Mouse (Mus musculus) right cerebral cortex, adult 2 months (tissue): ENCODE results near the gene Smoc1.

Source experiments
- DNase-seq, 2 experiments: peaks; one replicate each; pipeline ENCODE4 v3.0.0; 2021 to 2022; ENCODE audit warnings: low spot score in 2 of 2

Smoc1 gene

DNA sequence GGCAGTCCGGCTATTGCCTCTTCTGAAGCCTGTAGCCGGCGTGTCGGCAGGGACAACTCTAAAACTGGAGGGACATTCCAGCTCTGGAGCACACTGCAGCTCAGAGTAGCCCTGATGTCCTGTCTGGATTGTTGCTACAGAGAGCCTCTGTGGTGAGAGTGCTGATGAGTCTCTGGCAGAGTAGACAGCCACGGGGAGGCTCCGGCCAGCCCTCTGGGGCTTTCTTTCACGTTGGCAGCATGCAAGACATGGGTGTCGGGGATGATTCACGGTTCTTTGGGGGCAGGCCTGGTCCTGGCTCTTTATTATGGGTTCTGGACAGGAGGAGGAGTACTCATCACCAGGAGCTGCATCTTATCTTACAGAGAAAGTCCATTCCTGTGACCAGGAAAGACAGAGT, 140.5 kb downstream of the Smoc1 start:
- DNase-seq, result no peak

DNA sequence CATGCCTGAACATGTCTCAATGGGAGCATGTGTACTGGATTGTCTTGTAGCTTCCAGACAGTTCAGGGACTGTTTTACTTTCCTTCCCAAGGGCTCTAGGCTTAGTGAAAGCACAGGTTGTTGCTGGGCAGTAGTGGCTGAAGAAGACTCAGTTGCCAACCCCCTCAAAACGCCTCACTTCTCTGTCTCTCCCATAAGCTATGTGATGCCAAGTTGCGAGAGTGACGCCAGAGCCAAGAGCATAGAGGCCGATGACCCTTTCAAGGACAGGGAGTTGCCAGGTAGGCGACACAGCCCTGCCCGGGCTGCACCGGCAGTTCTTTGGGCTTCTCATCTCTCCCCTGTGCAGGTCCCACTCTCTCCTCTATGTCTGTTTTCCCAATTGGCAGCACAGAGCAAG, 141.4 kb downstream of the Smoc1 start:
- DNase-seq, result no peak

- DNase-seq, result no peak
Measured at GRCm38 (mm10) chr12:81168494-81168893, 141.9 kb downstream of the Smoc1 start.

DNA sequence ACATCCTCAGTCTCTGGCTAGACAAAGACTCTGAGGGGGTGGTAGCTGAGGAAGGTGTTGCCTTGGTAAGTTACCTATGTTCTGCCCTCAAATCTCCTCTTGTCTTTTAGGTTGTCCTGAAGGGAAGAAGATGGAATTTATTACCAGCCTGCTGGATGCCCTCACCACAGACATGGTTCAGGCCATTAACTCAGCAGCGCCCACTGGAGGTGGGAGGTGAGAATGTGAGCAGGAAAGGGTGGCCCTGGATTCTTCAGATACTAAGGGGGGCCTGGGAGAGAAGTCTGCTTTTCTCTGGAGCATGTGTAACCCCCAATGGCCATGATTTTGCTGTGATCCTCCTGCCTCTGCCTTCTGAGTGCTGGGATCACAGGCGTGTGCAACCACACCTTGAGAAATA, 143.5 kb downstream of the Smoc1 start:
- no peak for DNase-seq

- no peak for DNase-seq
Measured at GRCm38 (mm10) chr12:81173011-81173410, 146.4 kb downstream of the Smoc1 start.

- no peak for DNase-seq
Measured at GRCm38 (mm10) chr12:81173893-81174292, 147.3 kb downstream of the Smoc1 start.

GRCm38 (mm10) chr12:81175252-81175651, 148.6 kb downstream of the Smoc1 start:
- no peak for DNase-seq

DNA sequence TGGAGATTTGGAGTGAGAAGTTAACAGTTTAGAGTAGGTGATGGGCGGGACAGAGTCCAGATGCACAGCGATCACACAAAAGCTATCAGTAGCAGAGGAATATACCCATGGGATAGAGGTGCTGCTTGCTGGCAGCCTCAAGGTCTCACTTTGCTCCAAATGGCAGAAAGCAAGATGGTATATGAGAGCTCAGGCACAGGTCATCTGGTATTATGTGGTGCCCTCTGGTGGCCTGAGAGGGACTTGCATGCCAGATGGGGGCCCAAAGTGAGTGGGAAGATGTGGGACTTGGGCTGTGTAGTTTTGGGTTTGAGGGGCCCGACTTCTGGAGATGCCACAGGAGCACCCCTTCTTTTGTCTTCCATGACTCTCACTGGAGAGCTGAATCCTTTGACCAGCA, 155.5 kb downstream of the Smoc1 start:
- peak; percentile 55 to 58 for DNase-seq

GRCm38 (mm10) chr12:81184967-81185366, 158.4 kb downstream of the Smoc1 start:
- no peak for DNase-seq

GRCm38 (mm10) chr12:81186081-81186480, 159.5 kb downstream of the Smoc1 start:
- DNase-seq, result peak; percentile 65 to 72

DNA sequence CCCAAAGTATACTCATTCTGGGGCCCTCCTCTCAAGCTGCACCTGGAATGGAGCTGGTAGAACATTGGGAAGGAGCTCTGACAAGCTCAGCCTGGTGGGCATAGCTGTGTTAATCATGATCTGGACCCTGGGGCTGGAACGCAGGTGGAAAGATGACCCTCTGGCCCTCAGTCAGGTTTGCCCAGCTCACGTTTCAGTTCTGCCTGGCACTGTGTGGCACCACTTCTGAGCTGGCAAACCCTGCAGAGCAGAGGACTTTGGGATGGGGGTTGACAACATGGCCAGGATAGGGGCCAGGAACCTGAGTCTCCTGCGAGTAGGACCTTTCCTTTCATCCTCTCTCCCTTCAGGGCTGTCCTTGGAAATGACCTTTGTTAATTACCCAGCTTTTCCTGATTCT, 160.1 kb downstream of the Smoc1 start:
- no peak for DNase-seq

DNA sequence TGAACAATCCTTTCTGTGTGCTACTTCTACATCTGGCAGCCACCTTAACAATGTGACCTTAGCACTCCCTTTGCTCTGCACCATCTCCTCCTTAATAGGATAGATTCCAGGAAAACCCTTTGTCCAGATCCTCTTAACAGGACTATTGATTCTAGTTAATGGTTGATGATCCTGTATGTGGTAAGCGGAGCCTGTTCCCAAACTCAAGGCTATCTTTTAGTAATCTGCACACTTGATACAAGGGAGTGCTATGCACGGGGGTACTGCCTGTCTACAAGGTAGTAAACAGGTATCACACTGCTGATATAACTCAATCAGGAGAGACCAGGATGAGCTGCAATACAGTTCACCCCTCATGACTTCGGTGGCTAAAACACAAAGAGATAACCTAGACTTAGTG, 161.8 kb downstream of the Smoc1 start:
- DNase-seq, result no peak

DNA sequence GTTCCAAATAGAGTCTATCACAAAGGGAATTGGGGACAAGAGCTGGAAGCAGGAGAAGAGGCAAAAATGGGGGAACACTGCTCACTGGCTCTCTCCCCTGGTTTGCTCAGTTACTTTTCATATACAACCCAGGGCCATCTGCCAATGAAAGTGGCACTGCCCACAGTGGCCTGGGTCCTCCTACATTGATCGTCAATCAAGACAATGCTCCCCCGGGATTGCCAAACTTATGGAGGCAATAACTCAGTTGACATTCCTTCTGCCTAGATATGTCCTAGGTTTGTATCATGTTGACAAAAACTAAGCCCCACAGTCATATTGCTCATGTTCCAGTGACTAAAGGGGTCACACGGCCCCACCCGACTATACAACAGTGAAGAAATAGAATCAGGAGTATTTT, 162.4 kb downstream of the Smoc1 start:
- no peak for DNase-seq

GRCm38 (mm10) chr12:81189636-81190035, 163.0 kb downstream of the Smoc1 start:
- no peak for DNase-seq

- no peak for DNase-seq
Measured at GRCm38 (mm10) chr12:81193968-81194367, 167.4 kb downstream of the Smoc1 start.

DNA sequence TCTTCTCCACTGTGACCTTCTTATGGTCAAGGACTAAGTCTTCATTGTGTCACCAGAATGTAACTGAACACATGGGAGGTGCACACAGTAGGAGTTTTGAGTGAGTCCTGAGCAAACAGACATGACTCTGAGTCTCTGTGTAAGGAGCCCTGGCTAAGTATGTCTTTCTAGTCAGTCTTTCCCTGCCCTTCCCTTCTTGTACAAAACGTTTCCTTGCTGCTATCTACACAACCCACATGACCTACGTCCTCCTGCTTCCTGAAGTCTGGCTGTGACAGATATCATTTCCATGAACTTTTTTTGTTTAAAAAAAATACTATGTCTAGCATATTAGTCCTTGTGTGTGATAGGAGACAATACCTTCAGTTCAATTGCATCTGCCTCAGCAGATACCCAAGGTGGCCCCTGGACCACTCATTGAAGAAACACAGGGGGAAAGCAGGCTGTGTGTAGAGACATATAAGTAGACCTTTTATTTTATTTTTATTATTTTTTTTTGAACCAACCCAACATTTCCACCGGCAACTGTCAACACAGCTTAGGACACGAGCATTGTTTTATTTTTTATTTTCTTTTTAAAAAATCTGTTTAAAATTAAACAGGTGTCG, 171.0 kb downstream of the Smoc1 start:
- no peak for DNase-seq

GRCm38 (mm10) chr12:81199280-81199955, 172.8 kb downstream of the Smoc1 start:
- DNase-seq, result peak; percentile 82 to 86

DNA sequence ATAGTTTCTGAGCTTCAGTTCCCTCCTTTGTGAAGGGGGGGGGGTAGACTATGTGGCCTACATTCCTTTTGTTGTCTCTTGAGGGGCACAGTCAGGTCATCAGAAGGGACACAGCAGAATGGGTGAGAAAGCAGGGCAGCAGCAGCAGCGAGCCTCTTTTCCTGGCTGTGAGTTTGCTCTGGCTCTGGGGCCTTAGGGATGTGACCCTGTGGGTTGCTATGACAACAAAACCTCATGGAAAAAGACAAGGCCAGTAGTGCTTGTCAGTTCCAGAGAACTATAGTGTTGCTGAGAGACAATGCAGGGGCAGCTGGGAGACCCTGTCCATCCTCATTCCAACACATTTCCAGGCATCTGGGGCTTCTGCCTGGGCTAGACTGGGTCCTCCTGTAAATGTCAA, 176.6 kb downstream of the Smoc1 start:
- no peak for DNase-seq

- no peak for DNase-seq
Measured at GRCm38 (mm10) chr12:81205619-81206560, 179.3 kb downstream of the Smoc1 start.

DNA sequence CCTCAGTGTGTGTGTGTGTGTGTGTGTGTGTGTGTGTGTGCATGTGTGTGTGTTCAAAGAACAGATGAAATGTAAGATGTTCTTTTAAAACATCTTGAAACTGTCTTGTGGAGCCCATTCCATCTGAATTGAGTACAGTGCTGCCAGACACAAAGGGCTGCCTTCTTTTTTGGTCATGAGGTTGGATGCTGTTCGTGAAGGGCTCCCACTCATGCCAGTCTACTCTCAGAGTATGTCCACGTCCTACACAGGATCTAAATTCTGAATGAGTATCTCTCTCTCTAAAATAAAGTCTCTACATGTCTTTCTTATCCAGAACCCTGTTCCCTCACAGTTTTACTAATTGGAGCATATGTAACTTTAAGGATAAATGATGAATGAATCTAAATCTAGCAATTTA, 182.0 kb downstream of the Smoc1 start:
- DNase-seq, result no peak

GRCm38 (mm10) chr12:81219339-81219738, 192.7 kb downstream of the Smoc1 start:
- no peak for DNase-seq

GRCm38 (mm10) chr12:81223276-81223675, 196.7 kb downstream of the Smoc1 start:
- no peak for DNase-seq

GRCm38 (mm10) chr12:81224843-81225242, 198.2 kb downstream of the Smoc1 start:
- no peak for DNase-seq
